Mouse (Mus musculus) hindbrain, embryonic 11.5 days (tissue): ENCODE measurements around the gene G430095P16Rik. TPM values are rescaled to one million over a fixed set of nuclear protein-coding genes. Genes with fewer than 3 reads are reported as not detected.

ENCODE experiments used
- ATAC-seq: fragments of 200-750 bp; cut with Nextera tagmentation; 2 replicates; pipeline ENCODE4 v1.8.0; 2017; ENCODE audit warnings: mild to moderate bottlenecking, moderate TSS enrichment, moderate library complexity; ENCODE audit not compliant: low FRiP score
- DNase-seq: peaks from one replicate; pipeline ENCODE4 v3.0.0-alpha.2; 2015; ENCODE audit warnings: low spot score
- H3K27ac ChIP-seq: fragments of 300-500 bp; sonication (generic); 2 replicates; pipeline ENCODE4 v1.5.1; 2014; ENCODE audit warnings: mild to moderate bottlenecking, low read depth, low read length
- H3K27me3 ChIP-seq: fragments of 300-500 bp; sonication (generic); 2 replicates; pipeline ENCODE4 v1.6.1; 2014; ENCODE audit warnings: mild to moderate bottlenecking, low read length, moderate library complexity, mixed read lengths; ENCODE audit not compliant: control insufficient read depth, insufficient read depth
- H3K36me3 ChIP-seq: fragments of 300-500 bp; sonication (generic); 2 replicates; pipeline ENCODE4 v1.6.1; 2014; ENCODE audit warnings: mild to moderate bottlenecking, low read length, moderate library complexity, mixed read lengths; ENCODE audit not compliant: control insufficient read depth, insufficient read depth
- H3K4me1 ChIP-seq: fragments of 300-500 bp; sonication (generic); replicated peaks from 2 replicates; pipeline ENCODE4 v1.6.1; 2014; ENCODE audit warnings: low read length, mixed read lengths; ENCODE audit not compliant: control insufficient read depth, insufficient read depth
- H3K4me2 ChIP-seq: fragments of 300-500 bp; sonication (generic); replicated peaks from 2 replicates; pipeline ENCODE4 v1.6.1; 2014; ENCODE audit warnings: mild to moderate bottlenecking, low read depth, low read length
- H3K4me3 ChIP-seq: fragments of 300-500 bp; sonication (generic); 2 replicates; pipeline ENCODE4 v1.5.1; 2014; ENCODE audit warnings: low read depth, low read length
- H3K9ac ChIP-seq: fragments of 300-500 bp; sonication (generic); 2 replicates; pipeline ENCODE4 v1.6.1; 2014; ENCODE audit warnings: low read depth, low read length
- H3K9me3 ChIP-seq: fragments of 300-500 bp; sonication (generic); 2 replicates; pipeline ENCODE4 v1.6.1; 2016; ENCODE audit warnings: low read length; ENCODE audit not compliant: control insufficient read depth
- WGBS: fragments of 180-500 bp; shearing (Covaris S2); extraction: QIAGEN DNeasy Blood & Tissue Kit; methylation state at CpG from one replicate; pipeline ENCODE4 v1.1.7; 2014; 5-methylcytosine and 5-hydroxymethylcytosine counted together
- polyA plus RNA-seq: library from polyadenylated mRNA; unstranded; fragments of >200 nt; fragmentation: Nextera tagmentation; extraction: Ambion mirVana; gene quantifications from 2 replicates; pipeline ENCODE4 v1.2.1, GENCODE M21; 2014

Gene G430095P16Rik
- polyA plus RNA-seq, 1 experiment from 2014 or later = 2.9 TPM

DNA sequence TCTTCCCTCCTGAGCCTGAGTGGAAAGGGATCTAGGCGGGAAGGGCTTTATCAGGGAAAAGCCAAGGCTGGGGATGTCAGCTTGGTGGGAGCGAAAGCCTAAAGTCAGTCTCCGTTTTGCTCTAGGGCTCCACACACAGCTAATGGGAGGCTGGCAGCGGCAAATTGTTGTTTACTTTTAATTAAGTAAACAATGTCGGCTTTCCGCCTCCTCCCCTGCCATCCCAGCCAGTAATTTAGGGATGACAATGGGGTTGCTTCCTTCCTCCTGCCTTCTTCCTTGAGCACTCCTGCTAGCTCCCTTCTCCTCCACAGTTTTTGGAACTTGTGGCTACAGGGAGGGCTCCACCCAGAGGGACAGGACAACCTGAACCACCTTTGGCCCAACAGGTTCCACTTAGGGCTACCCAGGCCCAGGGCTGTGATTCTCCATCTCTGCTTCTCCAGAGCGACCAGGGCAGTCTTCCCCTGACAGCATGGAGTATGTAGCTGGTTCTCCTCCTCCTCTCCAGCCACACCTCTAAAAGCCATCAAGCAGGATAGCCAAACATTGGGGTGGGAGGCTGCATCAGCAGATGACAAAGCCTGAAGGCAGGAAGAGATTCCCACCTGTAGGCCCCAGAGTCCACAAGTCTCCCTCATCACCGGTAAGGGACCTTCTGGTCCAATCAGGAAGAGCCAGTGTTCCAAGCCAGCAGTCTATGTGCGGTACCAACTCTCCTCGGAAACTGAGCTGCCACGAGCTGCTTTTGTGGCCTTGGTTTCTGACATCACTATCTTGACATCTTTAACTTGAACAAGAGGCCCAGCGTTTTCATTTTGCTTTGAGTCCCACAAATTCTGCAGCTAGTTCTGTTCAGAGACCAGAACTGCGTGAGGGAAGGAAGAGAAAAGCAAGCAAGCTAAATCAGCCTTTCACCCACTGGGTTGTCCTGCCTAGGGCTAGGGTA lies 18.4 kb downstream of the G430095P16Rik start:
- Histone ChIP-seq H3K9me3 (no peaks in the 10 kb centered on the region), H3K27me3 (peaks cover 97% of the 10 kb centered on the region), H3K9ac (no peak overlapping the region), H3K27ac (no peak overlapping the region), H3K4me2 (no peak overlapping the region), H3K4me1 (peaks cover 39% of the 10 kb centered on the region), H3K4me3 (no peak overlapping the region), H3K36me3 (no peaks in the 10 kb centered on the region)
- DNase-seq (no peak), ATAC-seq (no peak)
- 20% methylated on average over 13 of the region's 13 CpGs for WGBS

DNA sequence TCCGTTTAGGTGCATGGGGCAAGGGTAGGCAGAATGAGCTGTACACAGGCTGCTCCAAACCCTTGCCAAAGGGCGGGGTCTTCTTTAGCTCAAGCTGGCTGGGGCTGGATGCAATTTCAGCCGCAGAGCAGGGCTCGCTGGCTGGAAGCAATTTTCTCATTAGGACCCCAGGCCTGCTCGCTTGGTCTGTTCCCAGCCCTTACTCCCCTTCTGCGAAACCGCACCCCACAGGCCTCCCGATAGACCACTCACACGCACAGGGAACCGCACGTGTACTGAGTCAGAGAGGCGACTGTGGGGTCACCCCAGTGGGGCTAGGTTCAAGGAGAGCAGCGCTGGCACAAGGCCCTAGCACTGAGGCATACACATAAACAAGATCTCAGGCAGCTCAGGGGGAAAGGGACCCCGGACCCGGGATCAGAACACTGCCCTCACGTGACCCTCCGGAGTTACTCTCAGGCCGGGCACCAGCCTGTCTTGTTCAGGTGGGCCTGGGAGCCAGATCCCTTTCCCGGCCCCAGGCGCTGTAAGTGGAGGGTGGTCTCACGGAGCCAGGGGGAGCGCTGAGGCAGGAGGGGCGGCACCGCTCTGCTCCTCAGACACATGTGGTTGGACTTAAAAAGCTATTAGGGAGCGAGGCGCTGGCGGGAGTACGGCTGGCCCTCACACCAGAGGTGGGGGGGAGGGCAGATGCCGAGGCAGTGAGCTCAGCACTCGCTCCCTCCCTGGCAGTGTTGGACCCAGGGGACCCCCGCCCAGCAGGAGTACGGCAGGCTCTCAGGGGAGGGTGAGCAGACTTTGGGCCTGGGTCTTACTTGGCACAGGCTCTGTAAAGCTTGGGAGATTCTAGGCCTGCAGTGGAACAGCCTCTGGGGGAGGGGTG lies 19.6 kb downstream of the G430095P16Rik start:
- H3K9me3 ChIP-seq = no peaks in the 10 kb centered on the region
- H3K9ac ChIP-seq = peak overlapping the region; percentile 34; the same call in 1 of the 2 replicates
- WGBS = 2% methylated on average over 32 of the region's 32 CpGs
- H3K36me3 ChIP-seq = no peaks in the 10 kb centered on the region
- H3K4me3 ChIP-seq = no peak overlapping the region
- peak overlapping the region; percentile 65 for H3K27ac ChIP-seq
- peak; percentile 64 for DNase-seq
- ATAC-seq = peak; percentile 50
- peak overlapping the region; percentile 11; the same call in 1 of the 2 replicates for H3K4me2 ChIP-seq
- H3K4me1 ChIP-seq = peaks cover 39% of the 10 kb centered on the region
- H3K27me3 ChIP-seq = peaks cover 97% of the 10 kb centered on the region

DNA sequence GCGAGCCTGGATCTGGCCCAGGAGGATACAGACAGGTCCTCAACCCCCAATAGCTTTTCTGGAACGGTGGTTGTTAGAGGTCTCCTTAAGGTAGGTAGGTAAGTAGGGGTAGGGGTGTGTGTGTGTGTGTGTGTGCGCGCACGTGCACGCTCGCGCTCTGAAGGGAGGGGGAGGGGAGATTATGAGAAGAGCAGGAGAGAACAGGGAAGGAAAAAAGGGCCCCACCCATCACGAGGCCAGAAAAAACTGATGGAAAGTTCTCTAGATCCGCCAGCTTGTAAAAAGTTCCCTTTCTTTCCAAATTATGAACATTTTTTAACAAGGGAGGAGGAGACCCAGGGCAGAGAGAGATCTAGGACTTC lies 20.2 kb downstream of the G430095P16Rik start:
- Histone ChIP-seq H3K9ac (peak overlapping the region; percentile 34; the same call in 1 of the 2 replicates), H3K27me3 (peaks cover 97% of the 10 kb centered on the region), H3K4me2 (peak overlapping the region; percentile 11; the same call in 1 of the 2 replicates), H3K36me3 (no peaks in the 10 kb centered on the region), H3K27ac (peak overlapping the region; percentile 36; the same call in 1 of the 2 replicates), H3K4me1 (peaks cover 34% of the 10 kb centered on the region), H3K4me3 (no peak overlapping the region), H3K9me3 (no peaks in the 10 kb centered on the region)
- no peak for DNase-seq
- 2% methylated on average over 10 of the region's 10 CpGs for WGBS
- ATAC-seq = 0 out of 2 replicates have a peak, but pooled peaks have one; percentile 32

DNA sequence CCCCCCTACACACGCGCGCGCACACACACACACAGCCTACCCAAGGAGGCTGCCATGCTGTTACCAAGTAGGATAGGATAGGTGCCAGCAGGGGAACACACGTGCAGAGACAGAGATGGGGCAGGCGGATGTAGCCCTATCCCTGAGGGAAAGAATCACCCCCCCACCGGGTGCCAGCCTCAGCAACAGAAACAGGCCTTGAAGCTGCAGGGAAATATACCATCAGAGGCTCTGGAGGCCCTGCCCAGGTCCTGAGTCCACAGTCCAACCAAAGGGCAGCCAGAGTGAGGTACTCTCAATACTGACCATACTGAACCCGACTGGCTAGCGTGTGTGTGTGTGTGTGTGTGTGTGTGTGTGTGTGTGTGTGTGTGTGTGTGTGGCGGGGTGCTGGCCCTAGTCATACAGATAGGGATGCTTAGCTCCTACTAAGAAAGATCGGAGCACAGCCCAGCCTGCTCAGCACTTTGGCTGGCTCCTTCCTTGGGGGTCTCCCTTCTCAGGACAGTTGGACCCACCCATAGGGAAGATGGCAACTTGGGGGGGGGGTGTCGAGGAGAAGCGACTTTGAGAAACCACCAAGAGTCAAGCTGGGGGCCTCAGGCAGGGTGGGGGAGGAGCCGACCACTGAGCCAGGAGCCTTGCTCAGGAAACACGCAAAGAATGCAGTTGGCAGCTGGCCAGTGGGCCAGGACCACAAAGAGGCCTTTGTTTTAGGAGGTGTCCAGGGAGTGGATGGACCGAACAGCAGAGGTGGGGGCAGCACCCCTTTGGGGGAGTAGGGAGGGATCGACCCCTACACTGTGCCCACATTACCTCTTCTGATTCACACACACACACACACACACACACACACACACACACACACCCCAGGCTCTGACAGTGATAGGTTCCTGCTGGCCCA lies 21.0 kb downstream of the G430095P16Rik start:
- peak overlapping the region; percentile 15; the same call in 1 of the 2 replicates for H3K9ac ChIP-seq
- peak overlapping the region; percentile 36 for H3K27ac ChIP-seq
- H3K27me3 ChIP-seq = peaks cover 97% of the 10 kb centered on the region
- no peaks in the 10 kb centered on the region for H3K36me3 ChIP-seq
- no peak overlapping the region; the same call in 1 of the 2 replicates for H3K4me2 ChIP-seq
- WGBS = 4% methylated on average over 16 of the region's 17 CpGs
- no peaks in the 10 kb centered on the region for H3K9me3 ChIP-seq
- ATAC-seq (peak; percentile 71), DNase-seq (peak; percentile 86)
- H3K4me1 ChIP-seq = peaks cover 30% of the 10 kb centered on the region
- no peak overlapping the region for H3K4me3 ChIP-seq

DNA sequence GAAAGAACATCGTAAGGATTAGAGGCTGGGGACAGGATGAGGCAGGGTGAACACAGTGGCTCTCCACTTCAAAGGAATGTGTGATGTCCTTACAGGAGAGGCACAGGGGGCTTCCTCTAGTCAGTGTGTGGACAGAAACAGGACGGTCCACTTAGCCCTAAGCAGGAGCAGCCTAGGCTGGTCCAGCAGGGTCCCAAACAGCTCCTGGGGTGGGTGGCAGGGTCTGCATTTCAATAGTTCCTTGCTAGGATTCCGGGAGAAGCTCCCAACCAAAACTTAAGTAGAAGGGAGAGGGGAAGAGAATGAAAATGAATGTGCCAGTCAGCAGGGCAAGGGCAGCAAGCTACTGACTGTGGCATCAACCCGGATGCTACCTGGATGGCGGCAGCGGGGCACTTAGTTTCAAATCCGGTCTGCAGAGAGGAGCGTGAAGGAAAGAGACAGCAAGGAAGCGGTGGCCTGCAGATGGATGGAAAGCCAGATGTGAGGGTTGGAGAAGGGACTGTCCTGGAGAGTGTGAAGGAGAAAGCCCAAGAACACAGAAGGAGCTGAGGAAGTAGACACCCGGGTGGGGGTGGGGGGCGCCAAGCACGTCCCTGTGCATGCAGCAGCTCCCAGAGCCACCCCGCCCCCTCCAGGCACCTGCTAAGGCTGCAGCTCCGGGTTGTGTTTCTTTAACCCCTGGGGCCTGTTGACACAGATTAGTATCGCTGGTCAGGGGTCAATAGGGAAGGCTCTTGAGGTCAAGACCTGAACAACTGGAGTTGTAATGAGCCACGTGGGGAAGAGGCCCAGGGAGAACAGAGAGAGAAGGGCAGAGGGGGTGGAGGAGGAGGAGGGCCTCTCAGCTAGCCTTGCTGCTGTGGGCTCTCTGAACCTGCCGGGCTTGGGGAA lies 22.5 kb downstream of the G430095P16Rik start:
- peaks cover 30% of the 10 kb centered on the region for H3K4me1 ChIP-seq

DNA sequence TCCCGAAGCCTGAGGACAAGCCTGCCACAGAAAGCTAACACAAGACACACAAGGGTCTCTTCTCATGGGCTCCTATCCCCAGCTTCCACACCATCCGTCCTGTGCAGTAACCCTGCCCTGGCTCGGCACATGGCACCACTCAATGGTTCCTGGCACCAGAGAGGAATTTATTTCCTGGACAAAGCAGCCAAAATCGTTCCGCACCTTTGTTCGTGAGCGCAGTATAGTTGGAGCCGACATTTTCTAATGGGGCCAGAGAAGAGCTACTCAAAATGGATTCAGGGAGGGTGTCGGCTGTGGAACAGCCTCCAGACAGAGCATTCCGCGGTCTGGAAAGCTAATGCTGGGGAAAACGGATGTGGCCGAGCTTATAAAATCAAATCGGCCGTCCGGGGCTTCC lies 26.7 kb downstream of the G430095P16Rik start:
- ATAC-seq (no peak), DNase-seq (no peak)
- no peak overlapping the region for H3K27ac ChIP-seq
- no peak overlapping the region for H3K4me3 ChIP-seq
- H3K27me3 ChIP-seq = peaks cover 96% of the 10 kb centered on the region
- no peak overlapping the region for H3K4me2 ChIP-seq
- H3K4me1 ChIP-seq = peaks cover 11% of the 10 kb centered on the region; the same call in 1 of the 2 replicates
- no peaks in the 10 kb centered on the region for H3K36me3 ChIP-seq
- H3K9me3 ChIP-seq = no peaks in the 10 kb centered on the region
- H3K9ac ChIP-seq = no peak overlapping the region
- WGBS = 76% methylated on average over 16 of the region's 16 CpGs

More for the DNA sequence above, 22.5 kb downstream of the G430095P16Rik start:
- Histone ChIP-seq H3K9ac (0 out of 2 replicates have a peak overlapping the region, but pooled peaks have one; percentile 11), H3K4me3 (no peak overlapping the region), H3K27ac (0 out of 2 replicates have a peak overlapping the region, but pooled peaks have one; percentile 10), H3K4me2 (peak overlapping the region; percentile 7; the same call in 1 of the 2 replicates), H3K36me3 (no peaks in the 10 kb centered on the region), H3K27me3 (peaks cover 98% of the 10 kb centered on the region), H3K9me3 (no peaks in the 10 kb centered on the region)
- WGBS = 2% methylated on average over 17 of the region's 17 CpGs
- DNase-seq (peak; percentile 62), ATAC-seq (no peak)

- H3K36me3 ChIP-seq = no peaks in the 10 kb centered on the region
- H3K27ac ChIP-seq = no peak overlapping the region
- H3K27me3 ChIP-seq = peaks cover 85% of the 10 kb centered on the region
- H3K4me1 ChIP-seq = no peaks in the 10 kb centered on the region
- no peak overlapping the region for H3K4me3 ChIP-seq
- no peak overlapping the region for H3K4me2 ChIP-seq
- ATAC-seq = no peak; the same call in 1 of the 2 replicates
- no peak overlapping the region for H3K9ac ChIP-seq
- no peaks in the 10 kb centered on the region for H3K9me3 ChIP-seq
- WGBS = 78% methylated on average over 6 of the region's 6 CpGs
- no peak for DNase-seq
Measured at GRCm38 (mm10) chr8:84752734-84753582, 30.2 kb downstream of the G430095P16Rik start.
